Mouse (Mus musculus) spleen, adult 2 months (tissue): ENCODE data around the gene Irf2bpl.

ENCODE experiments used
- CTCF ChIP-seq: fragments of 200-500 bp; IDR thresholded peaks from 2 replicates; pipeline ENCODE4 v1.5.1; 2011; ENCODE audit warnings: mild to moderate bottlenecking, inconsistent platforms; ENCODE audit not compliant: insufficient read depth, insufficient read length, insufficient replicate concordance; ENCODE audit errors: extremely low read depth
- POLR2A ChIP-seq: fragments of 200-500 bp; IDR thresholded peaks from 2 replicates; pipeline ENCODE4 v1.6.1; 2011; ENCODE audit warnings: low read depth, low read length, inconsistent platforms

DNA sequence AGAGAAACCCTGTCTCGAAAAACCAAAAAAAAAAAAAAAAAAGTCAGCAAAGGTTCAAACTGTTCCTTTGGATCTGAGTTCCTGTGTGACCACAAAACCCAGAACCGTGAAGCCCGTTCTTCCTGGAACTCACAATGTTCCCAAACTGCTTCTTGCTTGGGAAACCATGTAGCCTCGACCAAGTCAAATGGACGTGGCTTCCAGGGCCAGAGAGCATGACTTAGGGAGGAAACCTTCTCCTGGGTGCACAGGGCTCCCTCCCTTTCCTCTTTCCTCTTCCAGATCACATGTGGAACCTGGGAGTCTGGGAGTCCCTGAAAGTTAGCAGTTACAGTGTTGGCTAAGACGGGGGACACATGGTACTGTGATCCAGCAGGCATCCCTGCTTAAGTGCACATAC lies 14.8 kb downstream of the Irf2bpl start:
- TF ChIP-seq CTCF, result no peak
- TF ChIP-seq POLR2A, result no peak
